Mouse (Mus musculus) forebrain, embryonic 14.5 days (tissue): ENCODE results near the gene Ankrd34b. TPM values are rescaled to one million over a fixed set of nuclear protein-coding genes. Genes with fewer than 3 reads are reported as not detected.

Experiments
- ATAC-seq: fragments of 200-750 bp; cut with Nextera tagmentation; 2 replicates; pipeline ENCODE4 v1.8.0; 2017; ENCODE audit warnings: mild to moderate bottlenecking, moderate library complexity
- DNase-seq: peaks from one replicate; pipeline ENCODE4 v3.0.0-alpha.2; 2015; ENCODE audit warnings: low spot score
- H3K27ac ChIP-seq: fragments of 300-500 bp; sonication (generic); 2 replicates; pipeline ENCODE4 v1.5.1; 2014; ENCODE audit warnings: low read depth, mild to moderate bottlenecking, control low read depth, low read length, moderate library complexity
- H3K27me3 ChIP-seq: fragments of 300-500 bp; sonication (generic); replicated peaks from 2 replicates; pipeline ENCODE4 v1.6.1; 2014; ENCODE audit warnings: low read length, control low read depth, mixed read lengths; ENCODE audit not compliant: control insufficient read depth, insufficient read depth
- H3K36me3 ChIP-seq: fragments of 300-500 bp; sonication (generic); 2 replicates; pipeline ENCODE4 v1.6.1; 2014; ENCODE audit warnings: low read length, control low read depth; ENCODE audit not compliant: control insufficient read depth, insufficient read depth
- H3K4me1 ChIP-seq: fragments of 300-500 bp; sonication (generic); 2 replicates; pipeline ENCODE4 v1.6.1; 2014; ENCODE audit warnings: antibody characterized with exemption, low read length, control low read depth; ENCODE audit not compliant: control insufficient read depth, insufficient read depth
- H3K4me2 ChIP-seq: fragments of 300-500 bp; sonication (generic); 2 replicates; pipeline ENCODE4 v1.6.1; 2014; ENCODE audit warnings: mild to moderate bottlenecking, control low read depth, low read length
- H3K4me3 ChIP-seq: fragments of 300-500 bp; sonication (generic); 2 replicates; pipeline ENCODE4 v1.5.1; 2014; ENCODE audit warnings: low read depth, low read length, control low read depth
- H3K9ac ChIP-seq: fragments of 300-500 bp; sonication (generic); 2 replicates; pipeline ENCODE4 v1.6.1; 2014; ENCODE audit warnings: mild to moderate bottlenecking, low read length, control low read depth, moderate library complexity
- H3K9me3 ChIP-seq: fragments of 300-500 bp; sonication (generic); replicated peaks from 2 replicates; pipeline ENCODE4 v1.6.1; 2016; ENCODE audit warnings: low read length, control low read depth, mixed read lengths; ENCODE audit not compliant: control insufficient read depth
- WGBS: fragments of 180-500 bp; shearing (Covaris S2); extraction: QIAGEN DNeasy Blood & Tissue Kit; methylation state at CpG from one replicate; pipeline ENCODE4 v1.1.7; 2014; 5-methylcytosine and 5-hydroxymethylcytosine counted together
- polyA plus RNA-seq: library from polyadenylated mRNA; unstranded; fragments of >200 nt; fragmentation: Nextera tagmentation; extraction: Ambion mirVana; gene quantifications from 2 replicates; pipeline ENCODE4 v1.2.1, GENCODE M21; 2014

Gene Ankrd34b
- 0.22 and 0.74 TPM in 2 replicates for polyA plus RNA-seq

- Histone ChIP-seq H3K4me2 (peak within 1 kb of the TSS; percentile 99), H3K9me3 (no peaks in the 10 kb centered on the region), H3K9ac (peak within 1 kb of the TSS; percentile 64), H3K36me3 (no peaks in the 10 kb centered on the region), H3K27ac (no peak within 1 kb of the TSS), H3K27me3 (peaks cover 35% of the 10 kb centered on the region), H3K4me1 (peaks cover 4% of the 10 kb centered on the region), H3K4me3 (peak within 1 kb of the TSS; percentile 54)
- WGBS: under 1% methylated on average over 54 of the region's 54 CpGs
- ATAC-seq (peak; percentile 85), DNase-seq (peak; percentile 46)
Measured at GRCm38 (mm10) chr13:92425758-92426264, at the start of gene Ankrd34b. Gene Ankrd34b, plus strand, starts transcription at chr13:92425896.

GRCm38 (mm10) chr13:92387367-92387766, 38.3 kb upstream of the Ankrd34b start:
- WGBS: 91% methylated on average over 3 of the region's 3 CpGs
- no peak overlapping the region for H3K9ac ChIP-seq
- DNase-seq (no peak), ATAC-seq (no peak)
- H3K27me3 ChIP-seq: no peaks in the 10 kb centered on the region
- H3K4me2 ChIP-seq: no peak overlapping the region
- no peak overlapping the region for H3K4me3 ChIP-seq
- no peaks in the 10 kb centered on the region for H3K4me1 ChIP-seq
- no peaks in the 10 kb centered on the region for H3K9me3 ChIP-seq
- no peak overlapping the region for H3K27ac ChIP-seq
- no peaks in the 10 kb centered on the region for H3K36me3 ChIP-seq

- no peaks in the 10 kb centered on the region for H3K9me3 ChIP-seq
- no peak overlapping the region for H3K4me2 ChIP-seq
- no peak overlapping the region for H3K27ac ChIP-seq
- ATAC-seq (no peak), DNase-seq (no peak)
- H3K4me3 ChIP-seq: no peak overlapping the region
- no peak overlapping the region for H3K9ac ChIP-seq
- H3K4me1 ChIP-seq: no peaks in the 10 kb centered on the region
- no peaks in the 10 kb centered on the region for H3K36me3 ChIP-seq
- 69% methylated on average over 12 of the region's 12 CpGs for WGBS
- H3K27me3 ChIP-seq: no peaks in the 10 kb centered on the region
Measured at GRCm38 (mm10) chr13:92393047-92393661, 32.5 kb upstream of the Ankrd34b start.

- DNase-seq (peak; percentile 10), ATAC-seq (no peak)
- H3K4me2 ChIP-seq: no peak overlapping the region
- H3K9me3 ChIP-seq: no peaks in the 10 kb centered on the region
- whole genome bisulfite sequencing: 65% methylated on average over 11 of the region's 11 CpGs
- no peaks in the 10 kb centered on the region for H3K36me3 ChIP-seq
- H3K27me3 ChIP-seq: no peaks in the 10 kb centered on the region
- no peak overlapping the region for H3K27ac ChIP-seq
- H3K4me1 ChIP-seq: no peaks in the 10 kb centered on the region
- no peak overlapping the region for H3K4me3 ChIP-seq
- H3K9ac ChIP-seq: no peak overlapping the region
Measured at GRCm38 (mm10) chr13:92398491-92399384, 27.0 kb upstream of the Ankrd34b start.

GRCm38 (mm10) chr13:92402063-92402462, 23.6 kb upstream of the Ankrd34b start:
- no peak overlapping the region for H3K27ac ChIP-seq

GRCm38 (mm10) chr13:92403496-92403895, 22.2 kb upstream of the Ankrd34b start:
- no peak overlapping the region for H3K4me3 ChIP-seq
- WGBS: 85% methylated on average over 3 of the region's 3 CpGs
- DNase-seq: no peak
- H3K27me3 ChIP-seq: no peaks in the 10 kb centered on the region
- no peaks in the 10 kb centered on the region for H3K36me3 ChIP-seq
- no peak overlapping the region for H3K4me2 ChIP-seq
- H3K9ac ChIP-seq: no peak overlapping the region
- H3K27ac ChIP-seq: no peak overlapping the region
- no peaks in the 10 kb centered on the region for H3K4me1 ChIP-seq
- ATAC-seq: no peak
- no peaks in the 10 kb centered on the region for H3K9me3 ChIP-seq

More at GRCm38 (mm10) chr13:92402063-92402462, 23.6 kb upstream of the Ankrd34b start:
- no peak for ATAC-seq
- H3K27me3 ChIP-seq: no peaks in the 10 kb centered on the region
- 69% methylated on average over 2 of the region's 2 CpGs for WGBS
- H3K9me3 ChIP-seq: no peaks in the 10 kb centered on the region
- H3K4me2 ChIP-seq: no peak overlapping the region
- H3K4me1 ChIP-seq: no peaks in the 10 kb centered on the region
- H3K36me3 ChIP-seq: no peaks in the 10 kb centered on the region
- no peak for DNase-seq
- H3K9ac ChIP-seq: no peak overlapping the region
- no peak overlapping the region for H3K4me3 ChIP-seq

- DNase-seq: no peak
- Histone ChIP-seq H3K4me3 (no peak overlapping the region), H3K4me1 (no peaks in the 10 kb centered on the region), H3K9ac (no peak overlapping the region), H3K27me3 (no peaks in the 10 kb centered on the region), H3K36me3 (no peaks in the 10 kb centered on the region), H3K4me2 (no peak overlapping the region), H3K9me3 (no peaks in the 10 kb centered on the region), H3K27ac (no peak overlapping the region)
- WGBS: 87% methylated on average over 2 of the region's 2 CpGs
- no peak for ATAC-seq
Measured at GRCm38 (mm10) chr13:92410486-92410885, 15.2 kb upstream of the Ankrd34b start.

- ATAC-seq (no peak), DNase-seq (no peak)
- WGBS: 88% methylated on average over 11 of the region's 11 CpGs
- Histone ChIP-seq H3K9ac (no peak overlapping the region), H3K4me2 (no peak overlapping the region), H3K4me1 (no peaks in the 10 kb centered on the region), H3K4me3 (no peak overlapping the region), H3K27me3 (peaks cover 3% of the 10 kb centered on the region; the same call in 1 of the 2 replicates), H3K9me3 (no peaks in the 10 kb centered on the region), H3K27ac (no peak overlapping the region), H3K36me3 (no peaks in the 10 kb centered on the region)
Measured at GRCm38 (mm10) chr13:92419630-92420029, 6.1 kb upstream of the Ankrd34b start.

- ATAC-seq (no peak), DNase-seq (no peak)
- Histone ChIP-seq H3K9ac (no peak overlapping the region), H3K27ac (no peak overlapping the region), H3K4me2 (no peak overlapping the region), H3K4me1 (peaks cover 4% of the 10 kb centered on the region), H3K36me3 (no peaks in the 10 kb centered on the region), H3K4me3 (no peak overlapping the region), H3K9me3 (no peaks in the 10 kb centered on the region), H3K27me3 (peaks cover 35% of the 10 kb centered on the region)
- 63% methylated on average over 3 of the region's 3 CpGs for WGBS
Measured at GRCm38 (mm10) chr13:92423711-92424110, 2.0 kb upstream of the Ankrd34b start.
